Mouse (Mus musculus) lung, embryonic 14.5 days (tissue): ENCODE data around the gene Wfdc11. TPM values are rescaled to one million over a fixed set of nuclear protein-coding genes. Genes with fewer than 3 reads are reported as not detected.
"Not testable (repeated sequence)": the region's sequence is repeated elsewhere in the genome, so short reads cannot be mapped to it uniquely, and the experiment has no call there.

Source experiments
- ATAC-seq: fragments of 200-750 bp; cut with Nextera tagmentation; 2 replicates; pipeline ENCODE4 v1.8.0; 2017; ENCODE audit warnings: mild to moderate bottlenecking, moderate TSS enrichment, moderate library complexity; ENCODE audit not compliant: insufficient read depth
- DNase-seq: peaks from one replicate; pipeline ENCODE4 v3.0.0-alpha.2; 2015
- H3K27ac ChIP-seq: fragments of 300-500 bp; sonication (generic); 2 replicates; pipeline ENCODE4 v1.5.1; 2014; ENCODE audit warnings: low read depth, mild to moderate bottlenecking, moderate library complexity
- H3K27me3 ChIP-seq: fragments of 300-500 bp; sonication (generic); 2 replicates; pipeline ENCODE4 v1.6.1; 2014; ENCODE audit warnings: low read length, control low read depth; ENCODE audit not compliant: insufficient read depth
- H3K36me3 ChIP-seq: fragments of 300-500 bp; sonication (generic); 2 replicates; pipeline ENCODE4 v1.6.1; 2014; ENCODE audit warnings: control low read depth; ENCODE audit not compliant: insufficient read depth
- H3K4me1 ChIP-seq: fragments of 300-500 bp; sonication (generic); 2 replicates; pipeline ENCODE4 v1.6.1; 2014; ENCODE audit warnings: antibody characterized with exemption, control low read depth; ENCODE audit not compliant: insufficient read depth
- H3K4me2 ChIP-seq: fragments of 300-500 bp; sonication (generic); 2 replicates; pipeline ENCODE4 v1.6.1; 2014; ENCODE audit warnings: mild to moderate bottlenecking
- H3K4me3 ChIP-seq: fragments of 300-500 bp; sonication (generic); 2 replicates; pipeline ENCODE4 v1.5.1; 2014; ENCODE audit warnings: low read depth, low read length
- H3K9ac ChIP-seq: fragments of 300-500 bp; sonication (generic); 2 replicates; pipeline ENCODE4 v1.6.1; 2014
- H3K9me3 ChIP-seq: fragments of 300-500 bp; sonication (generic); 2 replicates; pipeline ENCODE4 v1.6.1; 2016; ENCODE audit warnings: low read depth, low read length, control low read depth
- CTCF ChIP-seq: IDR thresholded peaks from 2 replicates; pipeline ENCODE4 v1.5.1; 2016; ENCODE audit warnings: antibody characterized with exemption, low read depth
- WGBS: fragments of 180-500 bp; shearing (Covaris S2); extraction: QIAGEN DNeasy Blood & Tissue Kit; methylation state at CpG from one replicate; pipeline ENCODE4 v1.1.7; 2014; 5-methylcytosine and 5-hydroxymethylcytosine counted together
- polyA plus RNA-seq: library from polyadenylated mRNA; unstranded; fragments of >200 nt; fragmentation: Nextera tagmentation; extraction: Ambion mirVana; gene quantifications from 2 replicates; pipeline ENCODE4 v1.2.1, GENCODE M21; 2014

Gene Wfdc11
- not detected in 2 replicates for polyA plus RNA-seq

- WGBS: 70% methylated on average over 7 of the region's 7 CpGs
- peaks cover 5% of the 10 kb centered on the region; the same call in 1 of the 2 replicates for H3K4me1 ChIP-seq
These were observed at the start of gene Wfdc11 for GRCm38 (mm10) chr2:164673987-164674386. Gene Wfdc11 (minus strand): TSS chr2:164674087.

DNA sequence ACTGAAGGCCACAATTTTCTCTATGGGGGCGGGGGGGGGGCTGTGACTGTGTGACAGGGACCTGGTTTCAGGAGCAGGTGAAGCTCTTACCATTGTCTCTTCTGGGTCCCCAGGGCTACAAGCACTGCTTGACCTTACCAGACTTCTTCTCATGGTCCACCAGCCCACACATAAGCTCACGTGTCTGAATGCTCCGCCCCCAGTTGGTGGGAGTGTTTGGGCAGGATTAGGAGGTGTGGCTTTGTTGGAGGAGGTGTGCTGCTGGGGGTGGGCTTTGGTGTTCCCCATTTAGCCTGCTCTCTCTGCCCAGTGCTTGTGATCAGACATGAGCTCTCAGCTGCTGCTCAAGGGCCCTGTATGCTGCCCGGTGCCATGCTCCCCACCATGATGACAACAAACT lies 49.4 kb upstream of the Wfdc11 start:
- Histone ChIP-seq H3K27ac (no peak overlapping the region), H3K4me1 (no peaks in the 10 kb centered on the region), H3K36me3 (no peaks in the 10 kb centered on the region), H3K4me3 (no peak overlapping the region), H3K27me3 (no peaks in the 10 kb centered on the region), H3K9ac (no peak overlapping the region), H3K9me3 (no peaks in the 10 kb centered on the region), H3K4me2 (no peak overlapping the region)
- no peak for DNase-seq
- TF ChIP-seq CTCF: no peak
- no peak for ATAC-seq
- WGBS: 55% methylated on average over 4 of the region's 4 CpGs

More at GRCm38 (mm10) chr2:164673987-164674386, at the start of gene Wfdc11:
- ATAC-seq: no peak
- H3K9ac ChIP-seq: no peak within 1 kb of the TSS
- TF ChIP-seq CTCF: no peak
- H3K9me3 ChIP-seq: no peaks in the 10 kb centered on the region
- H3K27me3 ChIP-seq: no peaks in the 10 kb centered on the region
- H3K4me3 ChIP-seq: no peak within 1 kb of the TSS
- no peak within 1 kb of the TSS for H3K27ac ChIP-seq
- H3K36me3 ChIP-seq: no peaks in the 10 kb centered on the region
- DNase-seq: no peak
- H3K4me2 ChIP-seq: no peak within 1 kb of the TSS

GRCm38 (mm10) chr2:164716194-164716786 lies 42.4 kb upstream of the Wfdc11 start:
- not testable (repeated sequence) for H3K4me3 ChIP-seq, H3K27ac ChIP-seq, H3K27me3 ChIP-seq, H3K4me2 ChIP-seq, ATAC-seq, DNase-seq, H3K4me1 ChIP-seq, H3K36me3 ChIP-seq, H3K9ac ChIP-seq, H3K9me3 ChIP-seq
- WGBS: 86% methylated on average over 20 of the region's 23 CpGs

- Histone ChIP-seq H3K4me2 (no peak within 1 kb of the TSS), H3K9ac (no peak within 1 kb of the TSS), H3K27ac (no peak within 1 kb of the TSS), H3K4me1 (no peaks in the 10 kb centered on the region), H3K36me3 (no peaks in the 10 kb centered on the region), H3K9me3 (no peaks in the 10 kb centered on the region), H3K4me3 (no peak within 1 kb of the TSS), H3K27me3 (no peaks in the 10 kb centered on the region)
- TF ChIP-seq CTCF: no peak
- WGBS: 74% methylated on average over 6 of the region's 6 CpGs
- ATAC-seq: no peak
- no peak for DNase-seq
These were observed 41.1 kb upstream of the Wfdc11 start, which contains the start of gene Spint5 for GRCm38 (mm10) chr2:164715005-164715404. Gene Spint5 (plus strand): TSS chr2:164715305.

- DNase-seq: no peak
- no peaks in the 10 kb centered on the region for H3K9me3 ChIP-seq
- no peak overlapping the region for H3K27ac ChIP-seq
- no peak overlapping the region for H3K4me2 ChIP-seq
- no peaks in the 10 kb centered on the region for H3K27me3 ChIP-seq
- H3K9ac ChIP-seq: no peak overlapping the region
- no peaks in the 10 kb centered on the region for H3K4me1 ChIP-seq
- 81% methylated on average over 14 of the region's 14 CpGs for WGBS
- no peaks in the 10 kb centered on the region for H3K36me3 ChIP-seq
- ATAC-seq: no peak
- no peak overlapping the region for H3K4me3 ChIP-seq
- no peak for TF ChIP-seq CTCF
These were observed 32.1 kb upstream of the Wfdc11 start for GRCm38 (mm10) chr2:164705991-164706390.

DNA sequence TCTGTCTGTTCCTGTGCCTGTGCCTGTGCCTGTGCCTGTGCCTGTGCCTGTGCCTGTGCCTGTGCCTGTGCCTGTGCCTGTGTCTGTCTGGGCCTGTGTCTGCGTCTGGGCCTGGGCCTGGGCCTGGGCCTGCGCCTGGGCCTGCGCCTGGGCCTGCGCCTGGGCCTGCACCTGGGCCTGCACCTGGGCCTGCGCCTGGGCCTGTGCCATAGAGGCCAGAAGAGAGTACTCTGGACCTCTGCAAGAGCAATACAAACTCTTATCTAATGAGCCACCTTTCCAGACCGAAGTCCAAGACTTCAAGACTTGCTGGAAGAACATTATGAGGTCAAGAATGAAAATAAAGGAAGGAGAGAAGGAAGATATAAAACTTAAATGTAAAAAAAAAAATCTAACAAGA lies 31.4 kb upstream of the Wfdc11 start:
- no peak overlapping the region for H3K9ac ChIP-seq
- no peaks in the 10 kb centered on the region for H3K36me3 ChIP-seq
- H3K27ac ChIP-seq: no peak overlapping the region
- no peaks in the 10 kb centered on the region for H3K27me3 ChIP-seq
- no peak overlapping the region for H3K4me2 ChIP-seq
- no peak overlapping the region for H3K4me3 ChIP-seq
- ATAC-seq (no peak), DNase-seq (no peak)
- no peaks in the 10 kb centered on the region for H3K9me3 ChIP-seq
- no peaks in the 10 kb centered on the region for H3K4me1 ChIP-seq
- WGBS: 87% methylated on average over 6 of the region's 6 CpGs
- TF ChIP-seq CTCF: no peak

GRCm38 (mm10) chr2:164704235-164704634 lies 30.3 kb upstream of the Wfdc11 start:
- H3K4me2 ChIP-seq: no peak overlapping the region
- 76% methylated on average over 5 of the region's 5 CpGs for WGBS

More at GRCm38 (mm10) chr2:164704235-164704634, 30.3 kb upstream of the Wfdc11 start:
- no peaks in the 10 kb centered on the region for H3K9me3 ChIP-seq
- DNase-seq: no peak
- H3K27me3 ChIP-seq: no peaks in the 10 kb centered on the region
- H3K4me3 ChIP-seq: no peak overlapping the region
- ATAC-seq: no peak
- no peak overlapping the region for H3K27ac ChIP-seq
- no peaks in the 10 kb centered on the region for H3K4me1 ChIP-seq
- no peak overlapping the region for H3K9ac ChIP-seq
- no peaks in the 10 kb centered on the region for H3K36me3 ChIP-seq
- no peak for TF ChIP-seq CTCF
